Mouse (Mus musculus): Measurements from ENCODE around the gene Gm2832. TPM values are rescaled to one million over a fixed set of nuclear protein-coding genes. Genes with fewer than 3 reads are reported as not detected.
"Not testable (repeated sequence)": the region's sequence is repeated elsewhere in the genome, so short reads cannot be mapped to it uniquely, and the experiment has no call there.

Gene Gm2832
- not detected for total RNA-seq (2021)
- long read RNA-seq, experiment 1, partial matches to known transcripts: 1 of 1 reads
- long read RNA-seq, experiment 1, other reads (novel, unspliced or antisense): 0 of 1 reads
- long read RNA-seq, experiment 2: 0 reads

DNA sequence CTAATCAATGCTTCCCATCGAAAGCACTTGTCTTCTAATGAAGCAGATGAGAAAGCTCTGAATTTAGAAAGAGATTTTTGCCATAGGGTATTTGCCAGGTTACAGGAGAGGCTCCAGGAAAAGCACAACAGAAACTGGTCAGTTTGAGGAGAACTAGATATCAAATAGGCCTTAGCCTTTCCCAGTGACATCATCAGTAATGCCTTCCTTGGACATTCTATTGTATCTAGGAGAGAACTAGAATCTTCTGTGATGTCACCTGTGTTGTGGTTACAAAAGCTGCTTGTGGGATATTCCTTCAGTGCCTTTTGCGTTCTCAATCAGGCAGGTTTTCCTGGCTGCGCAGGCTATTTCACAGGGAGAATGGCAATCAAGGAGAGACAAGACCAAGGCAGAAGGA, at the start of gene Gm2832:
Gene Gm2832 (plus strand): TSS at position 301 of the 400 bp plus-strand sequence.
- not testable (repeated sequence) for H3K27ac ChIP-seq; DNase-seq (ENCODE audit: low spot score in 2 of 2); H3K4me3 ChIP-seq

DNA sequence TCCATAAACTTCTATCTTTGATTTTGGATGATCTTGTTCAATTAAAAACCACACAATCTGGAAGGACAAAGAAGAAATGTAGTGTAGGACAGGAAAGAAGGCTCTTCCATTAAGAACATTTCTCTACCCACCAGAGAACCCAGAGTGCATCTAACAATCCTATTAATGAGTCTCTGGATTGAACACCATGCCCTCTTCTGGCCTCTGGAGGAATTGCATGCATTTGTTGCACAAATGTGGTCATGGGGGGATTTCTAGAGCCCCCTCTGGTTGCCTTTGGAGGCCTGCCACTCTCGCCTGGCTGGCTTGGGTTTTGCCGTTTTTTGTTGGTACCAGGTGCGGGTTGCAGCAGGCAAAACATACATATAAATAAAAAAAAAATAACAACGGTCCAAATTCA, 15.3 kb upstream of the Gm2832 start:
- DNase-seq (ENCODE audit: low spot score in 2 of 2): peak; percentile 54 to 77
- H3K27ac ChIP-seq, H3K4me3 ChIP-seq: not testable (repeated sequence)
- TF ChIP-seq CTCF (conservative IDR thresholded peaks at IDR 0.05): peak; percentile 42

DNA sequence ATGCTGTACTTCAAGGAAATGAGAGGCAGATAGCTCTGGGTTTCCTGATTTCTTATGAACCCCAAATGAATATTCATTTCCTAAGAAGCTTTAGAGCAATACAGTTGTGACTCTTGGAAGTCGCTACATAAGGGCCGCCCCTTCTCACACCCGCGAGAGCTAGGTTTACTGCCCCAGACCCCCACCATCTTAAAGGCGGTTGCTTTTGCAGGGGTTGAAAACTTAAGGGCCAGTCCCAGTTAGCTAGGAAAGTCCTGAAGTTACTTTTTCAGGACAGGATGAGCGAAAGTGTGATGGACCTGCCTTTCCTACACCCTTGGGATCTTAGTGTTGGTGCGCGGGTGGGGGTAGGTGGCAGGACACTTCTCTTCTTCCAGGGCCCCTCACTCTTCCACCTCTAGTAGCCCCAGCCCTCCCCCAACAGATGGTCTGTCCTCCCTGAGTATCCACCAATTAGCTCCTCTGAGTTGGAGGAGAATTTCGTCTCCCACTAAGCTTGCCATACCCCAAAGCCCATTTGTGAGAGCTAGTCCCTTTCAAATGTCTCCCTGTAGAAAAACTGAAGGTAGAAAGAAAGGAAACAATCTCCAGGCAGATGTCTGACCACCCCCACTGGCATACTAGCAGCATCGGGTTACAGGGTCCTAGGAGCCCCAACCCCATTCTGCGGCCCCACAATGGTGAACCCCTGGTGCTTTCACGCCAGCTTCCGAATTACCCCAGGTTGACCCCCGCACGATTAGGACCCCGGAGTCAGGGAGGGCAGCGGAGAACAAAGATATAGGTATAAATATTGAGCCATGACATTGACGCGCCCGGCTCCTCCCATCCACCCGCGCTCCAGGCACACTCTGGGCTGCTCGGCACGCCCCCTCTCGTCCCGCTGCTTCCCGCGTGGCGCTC, 14.5 kb upstream of the Gm2832 start:
- H3K4me3 ChIP-seq: peak overlapping the region; percentile 16
- DNase-seq (ENCODE audit: low spot score in 2 of 2): peak; percentile 32 to 37
- not testable (repeated sequence) for H3K27ac ChIP-seq

DNA sequence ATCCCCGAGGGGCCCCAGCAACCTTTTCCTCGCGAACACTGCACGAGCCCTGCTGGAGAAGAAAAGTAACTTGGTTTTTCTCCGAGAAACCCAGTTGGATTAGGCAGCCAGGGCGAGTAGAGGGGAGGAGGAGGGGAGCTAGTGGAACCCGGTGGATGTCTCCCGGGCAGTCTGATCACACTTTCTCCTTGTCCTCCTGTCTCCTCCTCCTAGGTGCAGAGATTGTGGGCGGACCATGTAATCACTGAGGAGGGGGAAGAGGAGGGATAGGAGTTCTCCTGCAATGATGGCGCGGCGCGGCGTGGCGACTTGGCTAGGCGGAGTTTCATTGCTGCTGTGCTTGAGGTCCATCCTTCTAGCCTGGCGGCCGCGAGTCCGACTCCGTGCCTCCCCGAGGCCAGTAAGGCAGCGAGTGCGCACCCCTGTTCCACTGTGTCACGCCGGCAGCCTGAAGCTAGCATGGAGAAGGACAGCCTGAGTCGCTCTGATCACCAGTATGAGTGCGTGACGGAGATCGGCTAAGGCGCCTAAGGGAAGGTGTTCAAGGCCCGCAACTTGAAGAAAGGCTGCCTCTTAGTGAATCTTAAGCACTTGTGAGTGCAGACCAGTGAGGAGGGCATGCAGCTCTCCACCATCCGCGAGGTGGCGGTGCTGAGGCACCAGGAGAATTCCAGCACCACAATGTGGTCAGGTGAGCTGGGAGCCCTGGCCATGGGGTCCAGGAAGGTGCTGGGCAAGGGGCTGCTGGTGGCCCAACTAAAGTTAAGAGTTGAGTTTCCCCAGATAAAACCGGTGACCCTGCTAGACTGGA, 13.6 kb upstream of the Gm2832 start:
- H3K4me3 ChIP-seq: peak overlapping the region; percentile 47
- DNase-seq (ENCODE audit: low spot score in 2 of 2): peak; percentile 28 to 65

DNA sequence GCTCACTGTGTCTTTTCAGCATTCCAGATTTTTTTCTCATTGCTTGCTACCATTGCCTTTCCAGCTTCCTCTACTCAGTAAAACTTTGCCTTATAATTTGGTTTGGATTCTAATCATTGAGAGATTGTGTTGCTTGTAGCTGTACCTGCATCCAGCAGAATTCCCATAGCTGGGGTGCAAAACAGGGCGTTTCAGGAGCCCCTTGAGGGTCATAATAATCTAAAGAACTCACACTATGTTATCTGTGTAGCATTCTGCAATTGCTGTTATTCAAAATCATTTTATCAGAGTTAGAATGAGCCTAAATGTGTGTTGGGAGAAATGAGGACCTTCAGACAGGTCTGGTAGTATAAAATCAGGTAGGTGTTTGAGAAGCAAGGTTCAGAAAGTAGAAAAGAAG, 7.4 kb downstream of the Gm2832 start:
- DNase-seq (ENCODE audit: low spot score in 2 of 2); H3K4me3 ChIP-seq; H3K27ac ChIP-seq: not testable (repeated sequence)

More for the DNA sequence above, 13.6 kb upstream of the Gm2832 start:
- peak; percentile 56 for TF ChIP-seq CTCF (conservative IDR thresholded peaks at IDR 0.05)
- H3K27ac ChIP-seq: not testable (repeated sequence)

Other genes starting within 250 kb of the Gm2832 start
- under 1 TPM; 0.61 to 0.95 TPM for gene Dydc2, start 209.6 kb upstream of the Gm2832 start, total RNA-seq (2021)
- gene Dydc1, start 205.9 kb upstream of the Gm2832 start, total RNA-seq (2021): not detected
- gene Mat1a, start 173.8 kb upstream of the Gm2832 start, total RNA-seq (2021): not detected
- not detected for gene Sftpa1, start 147.0 kb upstream of the Gm2832 start, total RNA-seq (2021)
- not detected for gene Mbl1, start 127.3 kb upstream of the Gm2832 start, total RNA-seq (2021)
- not detected for gene Sftpd, start 93.7 kb upstream of the Gm2832 start, total RNA-seq (2021)
- not detected for gene Gm5798, start 69.8 kb downstream of the Gm2832 start, total RNA-seq (2021)
- gene Gm7945, start 107.6 kb downstream of the Gm2832 start, total RNA-seq (2021): not detected
- gene Gm6482, start 129.5 kb downstream of the Gm2832 start, total RNA-seq (2021): not detected
- gene Gm7954, start 174.7 kb downstream of the Gm2832 start, total RNA-seq (2021): not detected
- 1 to 10 TPM in 1 of 2 experiments, not detected in 1; 1.8 TPM for gene Gm3486, start 210.7 kb downstream of the Gm2832 start, total RNA-seq (2021)

Measured in layer of hippocampus, adult 2 months (tissue).